Mouse (Mus musculus): Measurements from ENCODE around the gene Nsun6.

Nsun6 gene

GRCm38 (mm10) chr2:14992531-14992930 lies 62.3 kb downstream of the Nsun6 start:
- DNase-seq (ENCODE audit: low spot score in 2 of 2): no peak

GRCm38 (mm10) chr2:14989350-14989749 lies 65.5 kb downstream of the Nsun6 start:
- no peak for DNase-seq (ENCODE audit: low spot score in 2 of 2)

- no peak for DNase-seq (ENCODE audit: low spot score in 2 of 2)
Measured at GRCm38 (mm10) chr2:14988451-14988850, 66.4 kb downstream of the Nsun6 start.

- no peak for DNase-seq (ENCODE audit: low spot score in 2 of 2)
Measured at GRCm38 (mm10) chr2:14984029-14984428, 70.8 kb downstream of the Nsun6 start.

- DNase-seq (ENCODE audit: low spot score in 2 of 2): no peak
Measured at GRCm38 (mm10) chr2:14961493-14961892, 93.4 kb downstream of the Nsun6 start.

GRCm38 (mm10) chr2:14960963-14961488 lies 93.8 kb downstream of the Nsun6 start:
- no peak for DNase-seq (ENCODE audit: low spot score in 2 of 2)

GRCm38 (mm10) chr2:14953090-14953489 lies 101.8 kb downstream of the Nsun6 start:
- DNase-seq (ENCODE audit: low spot score in 2 of 2): no peak

All from spleen, postnatal 14 days (tissue).